Mouse (Mus musculus) kidney, postnatal 25 days (tissue): Measurements from ENCODE around the gene Pip4k2a.

Experiments used
- DNase-seq, 2 experiments: peaks; one replicate each; pipeline ENCODE4 v3.0.0; 2021; ENCODE audit warnings: mixed read lengths in 2 of 2

Pip4k2a gene

GRCm38 (mm10) chr2:18954422-18954821 is 43.5 kb downstream of the Pip4k2a start:
- no peak for DNase-seq

GRCm38 (mm10) chr2:18952102-18952673 is 45.7 kb downstream of the Pip4k2a start:
- peak in 1 of 2 experiments; percentile 30 for DNase-seq

GRCm38 (mm10) chr2:18950758-18951157 is 47.2 kb downstream of the Pip4k2a start:
- no peak for DNase-seq

GRCm38 (mm10) chr2:18948741-18949140 is 49.2 kb downstream of the Pip4k2a start:
- no peak for DNase-seq

GRCm38 (mm10) chr2:18947669-18948459 is 50.1 kb downstream of the Pip4k2a start:
- no peak for DNase-seq

GRCm38 (mm10) chr2:18945438-18945837 is 52.5 kb downstream of the Pip4k2a start:
- no peak for DNase-seq

GRCm38 (mm10) chr2:18943930-18944329 is 54.0 kb downstream of the Pip4k2a start:
- DNase-seq: peak; percentile 69 to 77

GRCm38 (mm10) chr2:18943366-18943765 is 54.6 kb downstream of the Pip4k2a start:
- no peak for DNase-seq

- DNase-seq: no peak
Measured at GRCm38 (mm10) chr2:18940693-18941270, 57.1 kb downstream of the Pip4k2a start.

- no peak for DNase-seq
Measured at GRCm38 (mm10) chr2:18938923-18939329, 59.0 kb downstream of the Pip4k2a start.

- peak; percentile 69 to 72 for DNase-seq
Measured at GRCm38 (mm10) chr2:18938232-18938631, 59.7 kb downstream of the Pip4k2a start.

GRCm38 (mm10) chr2:18937611-18938010 is 60.3 kb downstream of the Pip4k2a start:
- DNase-seq: no peak

- DNase-seq: no peak
Measured at GRCm38 (mm10) chr2:18936446-18936845, 61.5 kb downstream of the Pip4k2a start.

- DNase-seq: no peak
Measured at GRCm38 (mm10) chr2:18935581-18936027, 62.3 kb downstream of the Pip4k2a start.

GRCm38 (mm10) chr2:18934131-18934530 is 63.8 kb downstream of the Pip4k2a start:
- no peak for DNase-seq

GRCm38 (mm10) chr2:18933418-18933817 is 64.5 kb downstream of the Pip4k2a start:
- no peak for DNase-seq

- DNase-seq: no peak
Measured at GRCm38 (mm10) chr2:18930318-18931060, 67.4 kb downstream of the Pip4k2a start.

- DNase-seq: no peak
Measured at GRCm38 (mm10) chr2:18928597-18929257, 69.2 kb downstream of the Pip4k2a start.

GRCm38 (mm10) chr2:18928196-18928595 is 69.7 kb downstream of the Pip4k2a start:
- DNase-seq: no peak

GRCm38 (mm10) chr2:18923806-18924595 is 73.9 kb downstream of the Pip4k2a start:
- DNase-seq: no peak

- DNase-seq: no peak
Measured at GRCm38 (mm10) chr2:18923098-18923649, 74.8 kb downstream of the Pip4k2a start.
